Mouse (Mus musculus): Measurements from ENCODE around the gene Gpr35. TPM values are rescaled to one million over a fixed set of nuclear protein-coding genes. Genes with fewer than 3 reads are reported as not detected.

The Gpr35 gene
- polyA plus RNA-seq (2017; shearing (Covaris generic)) = under 1 TPM; 0.05 to 0.37 TPM

GRCm38 (mm10) chr1:92950607-92951006, at the start of gene Gpr35:
TSS of gene Gpr35 (plus strand) at chr1:92950865.

DNA sequence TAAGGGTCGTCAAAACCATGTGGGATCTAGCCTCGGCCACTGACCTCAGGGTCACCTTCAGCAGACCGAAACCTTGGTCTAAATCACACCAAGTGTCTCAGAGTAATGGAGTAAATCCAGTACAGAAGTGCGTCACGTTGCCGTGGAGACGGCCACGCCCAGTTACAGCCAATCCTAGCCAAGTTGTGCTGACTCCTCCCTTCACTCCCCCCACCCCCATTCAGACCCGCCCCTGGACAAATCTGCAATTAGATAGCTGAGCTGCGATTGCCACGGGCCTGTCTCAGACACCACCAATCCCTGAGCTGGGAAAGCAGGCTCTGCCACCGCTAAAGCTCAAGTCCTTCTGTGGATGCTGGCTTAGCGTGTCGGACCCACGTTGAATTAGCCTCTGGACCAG, 47.9 kb upstream of the Gpr35 start, which contains the start of gene Ankmy1:
Ankmy1 (minus strand) TSS at position 121 of the 400 bp plus-strand sequence.

DNA sequence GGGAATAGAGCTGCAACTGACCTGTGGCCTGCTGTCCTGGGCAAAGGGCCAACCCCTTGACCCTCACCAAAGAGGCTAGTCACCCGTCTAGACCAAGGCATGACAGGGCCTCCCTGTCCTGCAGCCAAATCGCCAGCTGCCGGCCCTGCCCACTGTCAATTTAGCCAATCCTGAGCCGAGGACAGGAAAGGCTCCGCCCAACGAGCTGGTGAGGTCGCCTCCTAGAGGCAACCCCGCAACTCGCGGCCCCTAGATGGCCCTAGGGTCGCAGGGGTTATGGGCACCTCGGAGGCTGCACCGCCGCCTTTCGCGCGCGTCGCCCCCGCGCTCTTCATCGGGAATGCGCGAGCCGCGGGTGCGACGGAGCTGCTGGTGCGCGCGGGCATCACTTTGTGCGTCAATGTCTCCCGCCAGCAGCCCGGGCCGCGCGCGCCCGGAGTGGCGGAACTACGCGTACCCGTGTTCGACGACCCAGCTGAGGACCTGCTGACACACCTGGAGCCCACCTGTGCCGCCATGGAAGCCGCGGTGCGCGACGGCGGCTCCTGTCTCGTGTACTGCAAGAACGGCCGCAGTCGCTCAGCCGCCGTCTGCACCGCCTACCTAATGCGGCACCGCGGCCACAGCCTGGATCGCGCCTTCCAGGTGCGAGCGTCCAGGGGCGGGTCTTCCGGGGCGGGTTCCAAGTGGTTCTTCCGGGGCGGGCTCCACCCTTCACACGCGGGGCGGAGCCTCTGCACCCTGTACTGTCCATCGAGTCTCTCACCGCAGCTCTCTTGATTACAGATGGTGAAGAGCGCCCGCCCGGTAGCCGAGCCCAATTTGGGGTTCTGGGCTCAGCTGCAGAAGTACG, 43.7 kb upstream of the Gpr35 start, which contains the start of gene Dusp28:
Dusp28 (plus strand) TSS at position 203 of the 853 bp plus-strand sequence.

GRCm38 (mm10) chr1:92910239-92910885, 40.3 kb upstream of the Gpr35 start, which contains the start of gene Rnpepl1:
TSS of gene Rnpepl1 (plus strand) at chr1:92910783.

DNA sequence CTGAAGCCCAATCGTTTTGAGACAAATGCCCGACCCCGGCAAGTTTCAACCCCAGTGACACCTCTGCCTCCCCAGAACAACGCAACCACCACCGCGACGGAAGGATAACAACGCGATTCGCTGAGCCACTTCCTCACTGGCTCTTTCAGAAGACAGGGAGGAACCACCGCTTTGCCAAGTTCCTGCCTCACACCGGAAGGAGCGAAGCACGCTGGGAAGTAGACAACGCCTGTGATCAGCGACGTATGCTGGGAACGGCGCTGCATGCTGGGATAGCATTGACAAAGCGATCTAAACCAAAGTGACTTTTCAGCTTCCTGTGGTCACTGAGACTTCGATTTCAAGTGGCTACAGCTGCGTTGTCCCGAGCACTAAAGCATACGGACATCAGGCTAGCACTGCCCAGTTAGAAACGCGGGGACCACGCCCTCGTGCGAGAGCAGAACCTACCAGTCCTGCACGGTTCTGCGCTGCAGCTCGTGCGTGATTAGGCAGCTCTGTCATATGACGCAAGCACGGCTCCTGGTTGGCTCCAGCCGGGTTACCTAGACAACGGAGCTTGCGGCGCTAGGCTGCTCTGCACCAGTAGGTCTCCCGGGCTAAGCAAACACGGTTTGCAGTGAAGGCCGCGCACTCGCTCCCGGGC, 16.4 kb upstream of the Gpr35 start, which contains the start of gene Capn10:
Capn10 (plus strand) TSS at position 195 of the 646 bp plus-strand sequence.

GRCm38 (mm10) chr1:93006061-93006460, 55.4 kb downstream of the Gpr35 start, which contains the start of gene Aqp12:
TSS of gene Aqp12 (plus strand) at chr1:93006334.

Other genes starting within 250 kb of the Gpr35 start
- 1 to 10 TPM; 3.1 to 5.5 TPM for gene Gpc1, start 119.2 kb upstream of the Gpr35 start, polyA plus RNA-seq (2017; shearing (Covaris generic))
- 1 to 10 TPM in 1 of 2 experiments, not detected in 1; 1.0 TPM for gene Ankmy1, start 48.0 kb upstream of the Gpr35 start, polyA plus RNA-seq (2017; shearing (Covaris generic))
- gene Dusp28, start 43.9 kb upstream of the Gpr35 start, polyA plus RNA-seq (2017; shearing (Covaris generic)) = 10 to 100 TPM in 1 of 2 experiments, 1 to 10 TPM in 1; 8.9 to 15.5 TPM
- 100 to 1,000 TPM in 1 of 2 experiments, 10 to 100 TPM in 1; 81.1 to 120 TPM for gene Rnpepl1, start 40.1 kb upstream of the Gpr35 start, polyA plus RNA-seq (2017; shearing (Covaris generic))
- 10 to 100 TPM in 1 of 2 experiments, 1 to 10 TPM in 1; 9.1 to 13.2 TPM for gene Capn10, start 16.5 kb upstream of the Gpr35 start, polyA plus RNA-seq (2017; shearing (Covaris generic))
- under 1 TPM in 1 of 2 experiments, not detected in 1; 0.16 TPM for gene Aqp12, start 55.5 kb downstream of the Gpr35 start, polyA plus RNA-seq (2017; shearing (Covaris generic))
- gene Kif1a, start 151.1 kb downstream of the Gpr35 start, polyA plus RNA-seq (2017; shearing (Covaris generic)) = under 1 TPM in 1 of 2 experiments, not detected in 1; 0.61 TPM
- gene Agxt, start 184.4 kb downstream of the Gpr35 start, polyA plus RNA-seq (2017; shearing (Covaris generic)) = not detected
- not detected for gene 2310007B03Rik, start 210.1 kb downstream of the Gpr35 start, polyA plus RNA-seq (2017; shearing (Covaris generic))
- not detected for gene Crocc2, start 217.9 kb downstream of the Gpr35 start, polyA plus RNA-seq (2017; shearing (Covaris generic))

All from activated CD4-positive, CD25-positive, alpha-beta regulatory T cell (primary cell).